Mouse (Mus musculus): ENCODE results near the gene Tmem163.

DNA sequence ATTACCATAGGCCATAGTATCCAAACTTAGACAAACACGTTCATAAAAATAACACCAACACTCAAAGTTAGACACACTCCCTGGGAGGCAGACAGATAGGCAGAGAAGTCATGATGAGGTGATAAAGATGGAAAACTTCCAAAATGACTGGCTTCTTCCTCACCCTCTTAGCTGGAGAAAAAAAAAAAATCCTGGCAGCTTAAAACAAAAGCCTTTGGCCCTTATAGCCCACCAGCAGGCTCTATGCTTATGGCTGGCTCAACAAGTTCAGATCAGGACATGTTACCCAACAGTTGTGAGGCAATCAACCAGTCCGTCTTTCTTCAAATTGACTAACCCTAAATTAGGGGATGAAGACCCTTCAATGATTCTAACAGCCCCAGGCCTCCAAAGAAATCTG, 69.5 kb downstream of the Tmem163 start:
- no peak for TF ChIP-seq CTCF (IDR thresholded peaks at IDR 0.05; ENCODE audit: low read depth)
- no peak for TF ChIP-seq EP300 (IDR thresholded peaks at IDR 0.05; ENCODE audit: low read depth)
